Mouse (Mus musculus): Measurements from ENCODE around the gene Npdc1.

DNA sequence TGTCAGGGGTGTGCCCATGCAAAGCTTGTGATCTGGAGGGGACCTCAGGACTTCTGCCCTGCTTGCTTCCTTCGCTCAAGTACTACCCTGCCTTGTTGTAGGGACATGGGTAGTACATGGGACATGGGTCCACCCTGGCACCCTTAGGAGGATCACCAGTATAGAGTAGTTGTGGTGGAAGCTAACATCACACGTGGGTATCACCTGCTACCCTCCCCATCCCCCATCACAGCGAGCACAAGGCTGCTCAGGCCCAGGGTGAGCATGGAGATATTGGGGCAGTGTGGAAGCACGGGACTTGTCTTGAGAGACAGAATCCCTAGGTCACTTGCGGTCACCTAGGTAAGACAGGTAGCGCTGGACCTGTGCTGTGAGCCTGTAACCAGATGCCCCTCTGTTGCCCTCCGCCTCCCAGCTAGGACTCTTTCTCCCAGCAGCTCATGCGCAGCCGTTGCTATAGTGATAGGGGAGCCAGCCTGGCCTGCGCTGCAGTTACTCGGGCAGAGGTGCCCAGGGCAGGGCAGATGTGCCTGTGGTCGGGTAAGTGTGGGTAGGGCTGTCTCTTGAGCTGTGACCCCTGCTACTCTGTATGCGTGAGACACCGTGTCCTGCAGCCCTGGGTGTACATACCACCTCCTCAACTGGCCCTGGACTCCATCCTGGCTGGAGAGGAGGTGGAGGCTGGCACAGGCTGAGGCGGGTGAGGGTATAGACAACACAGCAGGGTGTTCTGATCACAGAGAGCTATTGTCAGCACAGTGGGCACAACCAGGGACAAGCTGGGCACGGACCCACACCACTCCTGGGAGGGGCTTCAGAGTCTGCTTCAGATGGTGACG is 31.5 kb downstream of the Npdc1 start:
- no peak for TF ChIP-seq USF1 (IDR thresholded peaks at IDR 0.05; ENCODE audit: low read depth, low read length)
- TF ChIP-seq CTCF (IDR thresholded peaks at IDR 0.05 in 2 of 3, conservative IDR thresholded peaks at IDR 0.05 in 1 of 3; ENCODE audit: control insufficient read depth in 1 of 3, insufficient read depth in 1 of 3, low read depth in 2 of 3, low read length in 3 of 3, poor library complexity in 1 of 3, severe bottlenecking in 1 of 3) = no peak
- TF ChIP-seq GABPA (IDR thresholded peaks at IDR 0.05; ENCODE audit: low read depth, low read length) = no peak
- no peak for TF ChIP-seq GATA1 (IDR thresholded peaks at IDR 0.05; ENCODE audit: low read depth, low read length)
- TF ChIP-seq POLR2A (IDR thresholded peaks at IDR 0.05; ENCODE audit: control insufficient read depth in 1 of 2, insufficient read depth in 1 of 2, low read depth in 1 of 2, low read length in 2 of 2, poor library complexity in 1 of 2) = no peak
- no peak for TF ChIP-seq ZNF384 (IDR thresholded peaks at IDR 0.05; ENCODE audit: low read depth, low read length)
- no peak for TF ChIP-seq EP300 (IDR thresholded peaks at IDR 0.05; ENCODE audit: low read depth in 1 of 2, low read length in 2 of 2)
- TF ChIP-seq KAT2A (conservative IDR thresholded peaks at IDR 0.05; ENCODE audit: low read depth, low read length) = no peak
- no peak for TF ChIP-seq RCOR1 (IDR thresholded peaks at IDR 0.05; ENCODE audit: low read depth, low read length)
- TF ChIP-seq POLR2AphosphoS5 (IDR thresholded peaks at IDR 0.05; ENCODE audit: borderline replicate concordance, low read depth, low read length) = no peak
- TF ChIP-seq ETS1 (IDR thresholded peaks at IDR 0.05; ENCODE audit: low read depth, low read length) = no peak
- no peak for TF ChIP-seq RAD21 (IDR thresholded peaks at IDR 0.05; ENCODE audit: low read depth, low read length)
- TF ChIP-seq HCFC1 (IDR thresholded peaks at IDR 0.05; ENCODE audit: low read depth, low read length) = no peak
- no peak for TF ChIP-seq USF2 (IDR thresholded peaks at IDR 0.05; ENCODE audit: borderline replicate concordance in 1 of 2, insufficient read depth in 1 of 2, low read depth in 1 of 2, low read length in 2 of 2)
